Mouse (Mus musculus): ENCODE data around the gene Majin. TPM values are rescaled to one million over a fixed set of nuclear protein-coding genes. Genes with fewer than 3 reads are reported as not detected.

Majin gene
- polyA plus RNA-seq, 1 experiment = not detected

DNA sequence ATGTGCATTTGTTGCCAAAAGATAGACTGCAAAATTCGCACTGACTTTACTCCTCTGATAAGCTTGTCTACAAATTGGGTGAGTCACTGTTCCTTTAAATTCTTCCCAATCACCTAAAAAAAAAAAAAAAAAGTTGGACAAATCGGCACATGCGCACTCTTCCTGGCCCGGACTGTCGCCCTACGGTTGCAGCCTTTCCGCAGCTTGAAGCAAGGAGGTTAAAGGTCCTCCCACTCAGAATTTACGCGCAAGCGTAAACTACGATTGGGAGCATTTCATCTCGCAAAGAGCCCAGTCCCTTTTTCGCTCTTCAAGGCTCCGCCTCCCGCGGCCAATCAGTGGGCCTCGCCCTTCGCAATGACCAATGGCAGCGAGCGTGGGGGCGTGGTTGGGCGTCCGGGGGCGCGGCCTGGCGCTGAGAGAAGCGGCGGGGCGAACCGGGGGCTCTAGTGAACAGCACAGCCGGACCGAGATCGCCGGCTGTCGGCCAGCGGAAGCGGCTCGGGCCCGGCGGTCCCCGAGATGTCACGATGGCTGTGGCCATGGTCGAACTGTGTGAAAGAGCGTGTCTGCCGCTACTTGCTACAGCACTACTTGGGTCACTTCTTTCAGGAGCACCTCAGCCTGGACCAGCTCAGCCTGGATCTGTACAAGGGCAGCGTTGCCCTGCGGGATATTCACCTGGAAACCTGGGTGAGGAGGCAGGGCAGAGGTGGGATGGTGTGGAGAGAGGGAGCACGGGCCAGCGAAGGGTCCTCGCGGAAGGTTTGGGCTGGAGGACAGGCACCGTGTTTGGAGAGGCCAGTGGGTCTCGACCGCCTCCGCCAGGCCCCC is 57.3 kb downstream of the Majin start, which contains the start of gene Atg2a:
Atg2a (plus strand) TSS at position 395 of the 834 bp plus-strand sequence.
- peak within 1 kb of the TSS; percentile 79 for H3K4me3 ChIP-seq (ENCODE audit: insufficient read depth, poor library complexity, severe bottlenecking)
- peaks cover 3% of the 10 kb centered on the region for H3K79me3 ChIP-seq (ENCODE audit: low read depth)
- TF ChIP-seq MAX (IDR thresholded peaks at IDR 0.05) (no peak), FOSL1 (IDR thresholded peaks at IDR 0.05; ENCODE audit: insufficient read depth, low read length, poor library complexity, severe bottlenecking) (no peak), CTCF (IDR thresholded peaks at IDR 0.05; ENCODE audit: control insufficient read depth, insufficient read depth, insufficient read length) (no peak), USF1 (IDR thresholded peaks at IDR 0.05; ENCODE audit: low read depth) (no peak), MYOG (IDR thresholded peaks at IDR 0.05; ENCODE audit: control insufficient read depth, extremely low read depth, insufficient read length) (no peak), CEBPB (IDR thresholded peaks at IDR 0.05; ENCODE audit: low read depth) (no peak)
- peak within 1 kb of the TSS; percentile 66 for H3ac ChIP-seq (ENCODE audit: control insufficient read depth, insufficient read length, low read depth)
- H3K36me3 ChIP-seq (ENCODE audit: control insufficient read depth, insufficient read depth) = peaks cover 3% of the 10 kb centered on the region
- H3K79me2 ChIP-seq (ENCODE audit: control insufficient read depth, insufficient read depth) = peaks cover 16% of the 10 kb centered on the region
- H3K27me3 ChIP-seq (ENCODE audit: control insufficient read depth, insufficient read depth, insufficient read length) = no peaks in the 10 kb centered on the region

DNA sequence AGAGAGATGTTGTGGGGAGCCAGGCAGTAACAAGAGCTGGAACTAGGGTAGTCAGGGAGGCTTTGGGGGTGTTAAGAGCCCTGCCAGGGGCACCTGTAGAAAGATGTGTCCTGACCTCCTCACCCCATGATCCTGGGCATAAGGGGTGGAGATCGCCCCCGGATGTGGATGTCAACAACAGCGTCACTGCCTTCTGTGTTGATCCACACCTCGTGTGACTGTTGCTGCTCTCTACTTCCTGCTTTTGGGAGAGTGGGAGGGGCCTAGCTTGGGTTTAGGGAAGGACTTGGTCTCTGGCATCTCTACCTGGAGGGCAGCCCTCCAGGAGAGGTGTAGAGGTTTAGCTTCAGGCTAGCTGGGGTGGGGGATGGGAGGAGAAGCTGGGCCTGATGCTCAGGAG is 58.1 kb downstream of the Majin start:
- peaks cover 7% of the 10 kb centered on the region for H3K36me3 ChIP-seq (ENCODE audit: control insufficient read depth, insufficient read depth)
- TF ChIP-seq CTCF (IDR thresholded peaks at IDR 0.05; ENCODE audit: control insufficient read depth, insufficient read depth, insufficient read length) = no peak
- peak; percentile 87 for TF ChIP-seq MAX (IDR thresholded peaks at IDR 0.05)
- H3K4me3 ChIP-seq (ENCODE audit: insufficient read depth, poor library complexity, severe bottlenecking) = peak overlapping the region; percentile 79
- peaks cover 16% of the 10 kb centered on the region for H3K79me2 ChIP-seq (ENCODE audit: control insufficient read depth, insufficient read depth)
- peaks cover 3% of the 10 kb centered on the region for H3K79me3 ChIP-seq (ENCODE audit: low read depth)
- H3K27me3 ChIP-seq (ENCODE audit: control insufficient read depth, insufficient read depth, insufficient read length) = no peaks in the 10 kb centered on the region
- H3ac ChIP-seq (ENCODE audit: control insufficient read depth, insufficient read length, low read depth) = peak overlapping the region; percentile 43

DNA sequence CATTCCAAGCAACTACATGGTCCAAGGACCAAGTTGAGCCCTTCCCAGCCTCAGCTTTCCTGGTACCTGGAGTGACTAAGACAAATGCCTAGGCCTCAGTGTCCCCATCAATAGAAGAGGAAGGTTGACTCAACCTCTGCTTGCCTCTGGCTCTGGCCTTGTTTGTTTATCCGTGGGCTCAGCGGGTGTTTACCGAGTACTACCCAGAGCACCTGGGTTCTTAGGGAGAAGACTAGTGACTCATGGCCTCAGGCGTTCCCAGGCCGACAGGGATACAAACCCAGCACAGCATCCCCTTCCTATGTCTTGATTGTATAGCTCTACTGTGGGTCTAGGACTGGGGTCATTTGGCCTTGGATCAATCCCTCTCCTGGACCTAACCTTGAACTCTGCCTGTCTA is 59.0 kb downstream of the Majin start:
- peaks cover 3% of the 10 kb centered on the region for H3K79me3 ChIP-seq (ENCODE audit: low read depth)
- peaks cover 16% of the 10 kb centered on the region for H3K79me2 ChIP-seq (ENCODE audit: control insufficient read depth, insufficient read depth)
- H3K4me3 ChIP-seq (ENCODE audit: insufficient read depth, poor library complexity, severe bottlenecking) = no peak overlapping the region
- TF ChIP-seq FOSL1 (IDR thresholded peaks at IDR 0.05; ENCODE audit: insufficient read depth, low read length, poor library complexity, severe bottlenecking) (no peak), CTCF (IDR thresholded peaks at IDR 0.05; ENCODE audit: control insufficient read depth, insufficient read depth, insufficient read length) (no peak), MYOG (IDR thresholded peaks at IDR 0.05; ENCODE audit: control insufficient read depth, extremely low read depth, insufficient read length) (no peak), MYOD1 (IDR thresholded peaks at IDR 0.05; ENCODE audit: control insufficient read depth, insufficient read length, low read depth) (no peak), MAX (IDR thresholded peaks at IDR 0.05) (no peak), CEBPB (IDR thresholded peaks at IDR 0.05; ENCODE audit: low read depth) (no peak), USF1 (IDR thresholded peaks at IDR 0.05; ENCODE audit: low read depth) (no peak)
- H3K27me3 ChIP-seq (ENCODE audit: control insufficient read depth, insufficient read depth, insufficient read length) = no peaks in the 10 kb centered on the region
- H3ac ChIP-seq (ENCODE audit: control insufficient read depth, insufficient read length, low read depth) = no peak overlapping the region
- peaks cover 13% of the 10 kb centered on the region for H3K36me3 ChIP-seq (ENCODE audit: control insufficient read depth, insufficient read depth)

DNA sequence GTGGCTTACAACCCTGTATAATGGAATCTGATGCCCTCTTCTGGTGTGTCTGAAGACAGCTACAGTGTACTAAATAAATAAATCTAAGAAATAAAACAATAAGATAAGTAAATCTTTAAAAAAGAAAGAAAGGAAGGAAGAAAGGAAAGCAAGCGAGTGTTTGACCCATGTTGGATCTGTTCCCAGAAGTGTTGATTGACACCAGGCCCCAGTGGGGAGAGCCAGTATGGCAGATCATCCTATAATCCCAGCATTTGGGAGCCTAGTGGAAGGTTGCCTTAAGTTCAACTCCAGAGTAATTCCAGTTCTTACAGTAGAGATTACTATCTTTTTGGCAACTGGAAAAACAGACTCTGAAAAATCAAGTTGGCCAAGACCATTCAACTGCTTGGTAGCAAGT is 61.6 kb downstream of the Majin start:
- peaks cover 16% of the 10 kb centered on the region for H3K79me2 ChIP-seq (ENCODE audit: control insufficient read depth, insufficient read depth)
- H3K36me3 ChIP-seq (ENCODE audit: control insufficient read depth, insufficient read depth) = peaks cover 19% of the 10 kb centered on the region
- H3K4me3 ChIP-seq (ENCODE audit: insufficient read depth, poor library complexity, severe bottlenecking) = no peak overlapping the region
- H3ac ChIP-seq (ENCODE audit: control insufficient read depth, insufficient read length, low read depth) = no peak overlapping the region
- peaks cover 3% of the 10 kb centered on the region for H3K79me3 ChIP-seq (ENCODE audit: low read depth)
- H3K27me3 ChIP-seq (ENCODE audit: control insufficient read depth, insufficient read depth, insufficient read length) = no peaks in the 10 kb centered on the region
- TF ChIP-seq CEBPB (IDR thresholded peaks at IDR 0.05; ENCODE audit: low read depth) (no peak), MYOD1 (IDR thresholded peaks at IDR 0.05; ENCODE audit: control insufficient read depth, insufficient read length, low read depth) (no peak), MAX (IDR thresholded peaks at IDR 0.05) (no peak), USF1 (IDR thresholded peaks at IDR 0.05; ENCODE audit: low read depth) (no peak), FOSL1 (IDR thresholded peaks at IDR 0.05; ENCODE audit: insufficient read depth, low read length, poor library complexity, severe bottlenecking) (no peak), MYOG (IDR thresholded peaks at IDR 0.05; ENCODE audit: control insufficient read depth, extremely low read depth, insufficient read length) (no peak), CTCF (IDR thresholded peaks at IDR 0.05; ENCODE audit: control insufficient read depth, insufficient read depth, insufficient read length) (no peak)

DNA sequence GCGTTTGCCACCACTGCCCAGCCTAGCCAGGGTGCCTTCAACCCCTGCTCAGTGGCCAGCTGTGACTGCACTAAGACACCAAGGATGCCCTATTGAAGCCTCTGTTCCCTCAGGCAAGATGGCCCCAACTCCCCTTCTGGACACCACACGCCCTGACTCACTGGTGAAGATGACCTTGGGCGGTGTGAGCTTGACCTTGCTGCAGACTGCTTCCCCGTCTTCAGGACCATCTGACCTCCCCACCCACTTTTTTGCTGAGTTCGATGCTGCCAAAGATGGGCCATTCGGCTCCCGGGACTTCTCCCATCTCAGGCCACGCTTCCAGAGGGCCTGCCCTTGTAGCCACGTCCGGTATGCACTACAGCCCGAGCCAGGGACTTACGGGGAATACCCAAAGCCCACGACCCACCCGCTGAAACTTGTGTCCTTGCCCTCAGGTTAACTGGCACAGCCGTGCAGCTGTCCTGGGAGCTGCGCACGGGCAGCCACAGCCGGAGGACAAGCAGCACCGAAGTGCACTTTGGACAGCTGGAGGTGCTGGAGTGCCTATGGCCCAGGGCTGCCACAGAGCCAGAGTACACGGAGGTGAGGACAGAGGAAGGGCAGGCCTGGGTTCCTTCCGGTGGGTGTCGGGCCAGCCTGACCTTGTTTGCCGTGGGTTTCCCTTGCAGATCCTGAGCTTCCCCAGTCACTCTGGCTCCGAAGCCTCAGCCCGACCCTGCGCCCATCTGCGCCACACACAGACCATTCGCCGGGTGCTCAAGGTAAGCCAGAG is 63.5 kb downstream of the Majin start:
- TF ChIP-seq MYOD1 (IDR thresholded peaks at IDR 0.05; ENCODE audit: control insufficient read depth, insufficient read length, low read depth) (no peak), MYOG (IDR thresholded peaks at IDR 0.05; ENCODE audit: control insufficient read depth, extremely low read depth, insufficient read length) (no peak), CTCF (IDR thresholded peaks at IDR 0.05; ENCODE audit: control insufficient read depth, insufficient read depth, insufficient read length) (no peak), USF1 (IDR thresholded peaks at IDR 0.05; ENCODE audit: low read depth) (no peak), FOSL1 (IDR thresholded peaks at IDR 0.05; ENCODE audit: insufficient read depth, low read length, poor library complexity, severe bottlenecking) (no peak), MAX (IDR thresholded peaks at IDR 0.05) (no peak), CEBPB (IDR thresholded peaks at IDR 0.05; ENCODE audit: low read depth) (no peak)
- H3K79me2 ChIP-seq (ENCODE audit: control insufficient read depth, insufficient read depth) = peaks cover 4% of the 10 kb centered on the region
- peaks cover 1% of the 10 kb centered on the region for H3K79me3 ChIP-seq (ENCODE audit: low read depth)
- H3K4me3 ChIP-seq (ENCODE audit: insufficient read depth, poor library complexity, severe bottlenecking) = no peak overlapping the region
- peaks cover 24% of the 10 kb centered on the region for H3K36me3 ChIP-seq (ENCODE audit: control insufficient read depth, insufficient read depth)
- no peak overlapping the region for H3ac ChIP-seq (ENCODE audit: control insufficient read depth, insufficient read length, low read depth)
- H3K27me3 ChIP-seq (ENCODE audit: control insufficient read depth, insufficient read depth, insufficient read length) = no peaks in the 10 kb centered on the region

Measured in C2C12 (cell line).